Mouse (Mus musculus) heart, postnatal 0 days (tissue): ENCODE results near the gene Tpgs1.

Experiments used
- CTCF ChIP-seq: IDR thresholded peaks from 2 replicates; pipeline ENCODE4 v1.5.1; 2016; ENCODE audit warnings: antibody characterized with exemption, control low read depth, low read depth
- EP300 ChIP-seq: IDR thresholded peaks from 2 replicates; pipeline ENCODE4 v1.6.1; 2016; ENCODE audit warnings: antibody characterized with exemption, low read depth

DNA sequence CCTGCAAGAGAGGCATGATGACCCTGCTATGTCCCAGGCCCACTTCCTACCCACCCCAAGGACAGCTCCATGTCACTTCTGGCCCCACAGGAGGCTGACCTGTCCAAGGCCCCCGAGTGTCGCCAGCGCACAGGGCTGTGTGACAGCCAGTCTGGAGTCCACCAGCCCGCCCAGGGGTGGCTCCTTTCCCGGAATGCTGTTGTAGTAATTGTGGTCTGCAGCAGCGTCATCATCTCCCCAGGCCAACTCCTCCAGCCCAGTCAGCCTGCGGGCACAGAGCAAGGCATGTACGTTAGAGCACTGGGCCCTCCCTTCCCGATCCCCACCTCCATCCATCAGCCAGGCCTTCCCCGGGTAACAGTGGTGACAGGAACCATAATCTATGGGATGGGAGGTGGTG is 43.0 kb upstream of the Tpgs1 start:
- TF ChIP-seq CTCF (no peak), EP300 (no peak)
